Mouse (Mus musculus): ENCODE results near the gene Ralgps2.

Ralgps2 gene

DNA sequence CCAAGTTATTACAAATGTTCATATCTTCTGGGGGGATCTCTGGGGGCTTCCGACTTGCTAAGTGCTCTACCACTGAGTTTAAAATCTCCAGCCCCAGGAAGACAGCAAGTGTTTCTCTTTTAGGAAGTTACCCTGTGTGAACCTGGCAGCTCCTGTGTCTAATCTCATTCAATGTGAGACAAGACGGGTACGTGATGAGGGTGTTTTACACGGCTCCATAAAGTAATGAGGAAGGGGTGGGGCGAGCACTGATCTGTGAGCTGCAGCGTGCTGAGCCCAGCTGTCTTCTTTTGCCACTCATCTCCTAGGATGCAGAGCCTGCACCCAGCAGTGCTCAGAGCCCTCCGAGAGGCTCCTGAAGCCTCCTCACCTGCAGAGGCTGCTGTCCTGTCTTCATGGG is 127.5 kb downstream of the Ralgps2 start:
- no peak for DNase-seq

GRCm38 (mm10) chr1:156808332-156808731 is 131.1 kb downstream of the Ralgps2 start:
- no peak for DNase-seq

DNA sequence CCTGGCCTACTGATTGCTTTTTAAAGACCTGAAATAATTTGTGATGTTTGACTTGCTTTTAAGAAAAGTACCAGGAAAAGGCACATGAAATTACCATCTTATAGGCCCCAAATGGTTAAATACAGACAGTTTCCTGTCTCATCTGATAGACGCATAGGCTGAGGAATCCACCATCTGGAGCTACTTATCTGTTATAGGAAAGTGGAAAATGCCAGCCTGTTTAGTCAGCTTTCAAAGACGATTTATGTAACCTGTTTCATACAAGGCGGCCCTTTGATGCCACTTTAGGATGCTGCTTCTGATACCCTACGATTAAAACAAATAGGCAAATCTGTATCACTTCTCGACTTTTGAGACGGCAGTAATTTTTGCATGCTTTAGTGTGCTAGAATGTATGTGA is 138.2 kb downstream of the Ralgps2 start:
- DNase-seq = no peak

DNA sequence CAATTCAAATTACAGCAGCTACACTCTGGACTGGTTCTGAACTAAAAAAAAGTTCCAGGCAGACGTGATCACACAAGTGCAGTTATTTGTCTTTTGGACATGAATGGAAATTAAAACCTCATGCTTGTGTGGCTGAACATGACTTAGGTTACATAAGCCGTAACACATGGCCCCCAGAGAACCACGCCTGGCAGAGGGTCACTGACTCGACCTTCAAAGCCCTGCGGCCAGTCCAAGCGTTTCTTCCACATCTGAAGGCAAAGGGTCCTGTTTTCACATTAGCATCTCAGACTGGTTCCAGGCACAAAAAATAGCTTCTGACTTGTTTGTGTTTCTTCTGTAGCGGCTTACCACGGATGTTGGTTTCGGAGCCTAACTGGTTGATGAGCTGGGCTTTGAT is 143.2 kb downstream of the Ralgps2 start:
- no peak for DNase-seq

DNA sequence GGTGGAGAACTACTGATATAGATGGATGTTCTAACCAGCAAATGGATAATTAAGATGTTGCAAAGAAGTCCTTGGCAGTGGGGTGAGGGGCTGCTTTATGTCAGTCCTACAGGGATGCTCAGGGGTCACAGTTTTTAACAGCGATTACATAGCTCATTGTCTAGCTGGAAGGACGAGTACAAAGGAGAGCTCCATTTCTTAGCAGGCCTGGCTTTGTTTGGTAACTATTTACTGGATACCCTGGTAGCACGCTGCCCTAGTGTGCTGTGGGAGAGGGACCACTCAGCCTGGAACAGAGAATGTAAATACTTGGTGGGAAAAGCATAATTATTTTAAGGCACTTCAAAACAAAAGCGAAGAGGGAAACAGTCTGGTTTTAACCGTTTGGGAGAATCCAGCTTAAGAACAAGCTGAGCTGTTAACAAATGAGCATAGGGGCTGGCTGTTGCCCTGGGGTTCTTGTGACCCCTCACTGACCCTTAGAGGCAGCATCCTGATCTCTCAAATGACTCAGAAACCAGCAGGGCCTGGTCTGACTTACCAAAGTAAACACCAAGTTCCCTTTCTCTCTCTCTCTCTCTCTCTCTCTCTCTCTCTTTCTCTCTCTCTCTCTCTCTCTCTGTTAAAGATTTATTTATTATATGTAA is 149.5 kb downstream of the Ralgps2 start:
- no peak for DNase-seq

DNA sequence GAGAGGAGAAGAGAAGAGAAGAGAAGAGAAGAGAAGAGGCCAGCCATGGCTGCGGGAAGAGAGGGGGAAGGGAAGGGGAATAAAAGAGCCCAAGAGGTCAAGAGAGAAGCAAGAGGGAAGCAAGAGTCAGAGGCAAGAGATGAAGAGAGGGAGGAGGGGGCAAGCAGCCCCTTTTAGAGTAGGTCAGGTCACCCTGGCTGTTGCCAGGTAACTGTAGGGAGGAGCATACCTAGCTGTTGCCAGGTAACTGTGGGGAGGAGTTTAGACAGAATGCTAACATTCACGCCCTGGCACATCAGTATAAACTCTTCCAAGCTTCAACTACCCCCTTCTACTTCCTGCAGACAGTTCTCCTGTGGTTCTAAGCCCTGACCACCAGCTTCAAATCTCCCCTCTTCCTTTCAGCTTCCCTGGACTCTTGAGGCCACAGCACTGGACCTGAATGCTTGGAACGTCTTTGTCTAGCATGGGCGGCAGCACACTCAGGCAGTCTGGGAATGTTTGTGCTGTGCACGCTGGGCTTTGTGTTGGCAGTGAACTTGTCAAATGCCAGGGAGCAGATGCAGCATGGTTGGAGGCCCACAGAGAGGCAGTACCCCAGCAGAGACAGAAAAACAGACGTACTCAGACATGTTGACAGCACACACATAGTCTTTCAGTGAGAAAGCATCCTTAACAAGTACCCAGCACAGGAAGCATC is 152.1 kb downstream of the Ralgps2 start:
- no peak for DNase-seq

DNA sequence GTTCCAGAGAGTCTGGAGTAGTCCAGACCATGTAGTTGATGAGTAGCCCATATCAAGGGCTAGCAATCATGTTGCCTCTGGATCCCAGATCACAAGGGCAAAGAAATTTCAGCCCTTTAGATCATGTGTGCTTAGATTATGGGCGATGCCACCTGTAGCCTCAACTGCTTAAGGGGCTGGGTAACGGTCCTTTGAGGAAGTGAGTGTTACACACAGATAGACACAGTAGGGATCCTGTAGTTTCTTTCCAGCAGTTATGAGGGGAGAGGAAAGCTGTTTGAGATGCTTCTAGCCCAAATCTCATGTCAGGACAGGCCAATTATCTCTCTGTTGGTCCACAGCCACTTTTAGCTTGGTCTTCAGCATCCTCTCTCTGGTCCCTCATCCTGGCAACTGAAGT is 153.4 kb downstream of the Ralgps2 start:
- DNase-seq = no peak

- DNase-seq = no peak
Measured at GRCm38 (mm10) chr1:156784974-156785373, 154.5 kb downstream of the Ralgps2 start.

DNA sequence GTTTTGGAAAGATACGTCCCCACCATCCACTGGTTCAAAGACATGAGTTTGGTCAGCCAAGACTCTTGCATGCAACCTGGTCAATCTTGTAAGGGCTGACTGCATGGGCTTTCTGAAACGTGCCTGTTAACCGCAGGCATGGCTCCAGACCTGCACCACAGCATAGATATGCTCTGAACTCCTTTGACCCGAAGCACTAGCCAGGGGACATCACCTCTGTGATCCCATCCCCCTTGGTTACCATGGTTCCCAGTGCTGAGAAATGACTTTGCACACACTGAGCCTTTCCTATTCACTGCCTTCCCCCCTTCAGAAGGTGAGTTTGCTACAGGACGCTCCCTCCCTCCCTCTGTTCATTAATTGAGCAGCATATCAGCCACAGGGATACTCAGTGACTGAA is 155.3 kb downstream of the Ralgps2 start:
- DNase-seq = no peak

DNA sequence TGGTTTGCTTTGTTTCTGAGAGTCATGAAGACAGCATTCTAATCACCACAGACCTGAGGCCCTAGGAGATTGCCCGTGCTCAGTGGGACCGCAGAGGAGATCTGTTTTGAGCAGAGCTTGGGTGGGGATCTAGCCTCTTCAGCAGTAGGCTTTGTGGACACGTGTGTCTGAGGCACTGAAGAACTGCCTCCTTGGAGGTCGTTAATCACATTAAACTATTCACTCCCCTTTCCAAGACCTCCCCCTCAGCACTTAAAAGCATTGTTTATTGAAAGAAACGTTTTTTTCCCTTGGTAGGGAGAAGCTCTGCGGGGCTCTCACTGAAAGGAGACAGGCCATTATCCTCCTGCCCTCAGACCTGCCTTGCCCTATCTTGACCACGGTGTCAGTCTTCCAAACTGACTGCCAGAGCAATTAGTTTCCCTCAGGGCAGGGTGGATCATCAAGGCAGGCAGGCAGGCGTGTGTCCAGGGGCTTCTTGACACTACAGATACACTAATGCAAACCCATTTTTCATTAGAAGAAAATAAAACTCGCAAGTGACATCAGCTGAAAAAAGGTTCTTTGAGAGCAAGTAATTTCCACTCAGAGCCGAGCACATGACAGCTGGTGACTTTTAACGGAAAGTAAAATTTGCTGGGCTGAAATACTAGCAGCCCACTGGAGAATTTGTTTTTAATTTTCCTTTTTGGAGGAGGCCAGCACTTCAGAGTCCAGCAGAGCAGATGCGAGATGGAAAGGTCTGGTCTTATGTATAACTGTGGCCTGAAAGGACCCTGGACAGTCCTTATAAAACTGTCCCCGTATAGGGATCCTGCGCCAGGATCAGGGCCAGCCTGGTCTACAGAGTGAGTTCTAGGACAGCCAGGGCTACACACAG is 157.2 kb downstream of the Ralgps2 start:
- DNase-seq = no peak

DNA sequence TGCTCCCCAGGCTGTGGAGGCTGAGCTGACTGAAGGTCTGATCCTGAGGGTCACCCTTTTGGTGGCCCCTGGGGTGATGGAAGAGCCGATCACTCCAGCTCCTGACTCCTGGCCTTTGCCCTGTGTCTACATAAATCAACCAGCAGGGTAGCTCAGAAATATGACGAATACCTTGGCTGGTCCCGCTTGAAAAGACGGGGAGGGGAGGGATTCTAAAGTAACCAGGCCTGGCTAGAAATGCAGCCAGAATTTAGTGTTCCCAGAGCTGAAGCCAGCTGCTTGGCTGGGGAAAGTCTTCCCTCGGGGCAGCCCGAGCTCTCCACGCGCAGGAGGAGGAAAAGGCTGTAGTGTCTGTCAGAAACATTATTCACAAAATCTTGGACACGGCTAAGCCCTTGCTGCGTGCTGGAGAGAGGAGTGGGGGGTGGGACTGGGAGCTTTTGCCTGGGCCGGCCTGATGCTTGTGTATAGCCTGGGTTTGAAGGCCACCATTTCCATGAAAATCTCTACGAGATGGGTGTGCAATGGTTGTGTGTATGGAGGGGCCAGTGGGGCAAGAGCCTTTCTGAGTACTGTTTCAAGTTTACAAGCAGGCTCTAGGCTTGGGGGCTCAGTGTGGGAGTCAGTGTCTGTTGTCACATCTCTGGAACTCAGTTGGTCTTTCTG is 158.2 kb downstream of the Ralgps2 start:
- DNase-seq = peak; percentile 23 to 30

- DNase-seq = no peak
Measured at GRCm38 (mm10) chr1:156780234-156781005, 159.0 kb downstream of the Ralgps2 start.

DNA sequence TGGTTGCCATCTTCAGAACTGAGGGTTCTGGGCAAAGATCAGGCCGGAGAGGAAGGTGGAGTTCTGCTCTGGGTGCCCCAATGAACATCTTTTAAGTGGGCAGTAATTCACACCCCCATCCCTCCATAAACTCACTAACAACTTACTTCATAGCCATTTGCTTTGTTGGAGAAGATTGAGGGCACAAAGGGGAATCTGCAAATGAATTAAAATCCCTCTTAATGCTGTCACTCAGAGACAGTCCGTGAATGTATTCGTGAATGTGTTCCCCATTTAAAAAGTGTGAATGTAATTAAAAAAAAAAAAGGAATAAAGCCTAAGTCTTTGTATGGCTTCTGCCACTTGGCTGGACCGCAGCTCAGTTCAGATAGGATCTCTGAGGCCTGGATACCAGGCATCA is 159.8 kb downstream of the Ralgps2 start:
- DNase-seq = no peak

DNA sequence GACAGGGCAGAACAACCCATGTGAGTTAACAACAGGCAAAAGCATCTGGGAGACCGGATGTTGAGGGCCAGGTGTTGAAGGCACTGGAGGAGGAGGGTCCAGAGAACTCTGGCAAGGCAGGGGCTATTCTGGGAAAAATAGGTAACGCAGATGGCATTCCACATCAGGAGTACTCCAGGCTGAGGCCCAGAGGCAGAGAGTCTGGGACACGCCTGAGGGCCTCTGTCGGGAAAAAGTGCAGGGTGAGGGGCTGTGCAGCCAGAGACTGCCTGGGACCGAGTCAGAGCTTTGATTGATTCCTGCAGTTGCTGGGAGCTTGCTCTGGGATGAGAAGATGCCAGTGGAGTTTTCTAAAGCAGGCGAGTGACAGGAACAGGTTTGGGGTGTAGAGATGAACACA is 160.4 kb downstream of the Ralgps2 start:
- no peak for DNase-seq

GRCm38 (mm10) chr1:156777896-156778295 is 161.5 kb downstream of the Ralgps2 start:
- no peak for DNase-seq

GRCm38 (mm10) chr1:156775983-156776382 is 163.4 kb downstream of the Ralgps2 start:
- DNase-seq = no peak

DNA sequence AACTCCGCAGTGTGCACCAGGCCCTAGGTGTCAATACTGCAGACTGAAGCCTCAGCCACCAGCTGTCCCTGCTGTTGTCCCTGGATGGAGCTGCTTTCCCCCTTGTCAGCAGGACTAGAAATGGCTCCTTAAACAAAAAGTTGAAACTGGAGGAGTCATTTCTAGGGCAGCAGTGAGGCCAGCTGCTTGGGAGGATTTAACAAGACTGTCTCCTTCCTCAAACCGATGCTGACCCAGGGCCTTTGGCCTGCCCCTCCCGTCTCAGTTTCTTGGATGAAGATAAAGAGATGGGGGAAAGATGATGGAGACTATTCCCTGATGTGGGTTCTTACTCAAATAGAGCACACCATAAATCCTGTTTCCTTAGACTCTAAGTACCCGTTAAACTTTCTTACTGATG is 164.2 kb downstream of the Ralgps2 start:
- no peak for DNase-seq

DNA sequence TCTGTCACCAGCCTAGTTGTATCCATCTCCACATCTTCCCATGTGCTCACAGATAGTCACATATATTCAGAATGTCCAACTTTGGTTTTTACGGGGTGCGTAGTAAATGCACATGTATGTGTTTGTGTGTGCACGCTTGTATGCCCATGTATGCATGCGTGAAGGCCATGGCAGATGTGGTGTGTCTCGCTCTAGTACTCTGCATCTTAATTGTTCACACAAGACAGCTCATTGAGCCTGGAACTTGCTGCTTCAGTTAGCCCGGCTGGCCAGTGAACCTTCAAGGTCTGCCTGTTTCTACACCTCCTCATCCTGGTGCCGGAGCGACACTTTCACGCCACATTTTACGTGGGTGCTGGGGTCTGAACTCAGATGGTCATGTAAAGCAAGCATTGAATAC is 168.6 kb downstream of the Ralgps2 start:
- no peak for DNase-seq

- no peak for DNase-seq
Measured at GRCm38 (mm10) chr1:156769621-156770297, 169.7 kb downstream of the Ralgps2 start.

- no peak for DNase-seq
Measured at GRCm38 (mm10) chr1:156769163-156769562, 170.3 kb downstream of the Ralgps2 start.

DNA sequence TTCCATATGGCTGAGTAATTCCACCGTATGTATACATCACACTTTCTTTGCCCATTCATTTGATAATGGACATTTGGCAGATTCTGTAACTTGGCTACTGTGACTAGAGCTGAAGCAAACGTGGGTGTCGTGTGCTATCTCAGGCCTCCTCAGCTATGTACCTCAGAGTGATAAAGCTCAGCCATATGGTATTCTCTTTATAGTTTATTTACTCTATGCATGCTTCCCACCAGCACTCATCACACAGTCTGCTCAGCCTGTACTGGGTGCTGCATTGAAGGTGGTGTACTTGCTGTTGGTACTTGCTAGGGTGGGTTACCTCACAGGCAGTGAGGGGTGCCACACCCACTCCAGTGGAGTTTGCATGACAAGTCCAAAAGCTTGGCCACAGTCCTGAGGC is 174.1 kb downstream of the Ralgps2 start:
- DNase-seq = no peak

DNA sequence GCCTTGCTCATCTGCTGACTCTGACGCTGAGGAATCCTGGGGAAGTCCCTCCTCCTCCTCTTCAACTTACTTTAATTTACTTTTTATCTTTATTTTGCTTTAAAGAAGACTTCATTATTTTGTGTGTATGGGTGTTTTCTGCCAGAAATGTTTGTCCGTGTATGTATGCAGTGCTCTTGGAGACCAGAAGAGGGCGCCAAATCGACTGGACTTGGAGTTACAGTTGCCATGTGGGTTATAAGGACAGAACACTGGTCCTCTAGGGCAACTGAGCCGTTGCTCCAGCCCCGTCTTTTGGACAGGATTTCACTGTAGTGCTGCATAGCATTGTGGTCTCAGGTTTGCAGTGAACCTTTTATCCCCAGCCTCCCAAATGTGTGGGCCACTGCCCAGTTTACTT is 174.8 kb downstream of the Ralgps2 start:
- DNase-seq = no peak

All from lung, adult 18-20 months (tissue).